Mouse (Mus musculus) right cerebral cortex, postnatal 25 days (tissue): ENCODE results near the gene Slc44a1.
A peak's percentile ranks its signal among the peaks of the same experiment; 100 is the strongest.

Experiments
- DNase-seq: peaks from one replicate; pipeline ENCODE4 v3.0.0; 2022

Gene Slc44a1

GRCm38 (mm10) chr4:53440010-53440815 lies at the start of gene Slc44a1:
Gene Slc44a1, plus strand, starts transcription at chr4:53440413.
- peak; percentile 87 for DNase-seq

DNA sequence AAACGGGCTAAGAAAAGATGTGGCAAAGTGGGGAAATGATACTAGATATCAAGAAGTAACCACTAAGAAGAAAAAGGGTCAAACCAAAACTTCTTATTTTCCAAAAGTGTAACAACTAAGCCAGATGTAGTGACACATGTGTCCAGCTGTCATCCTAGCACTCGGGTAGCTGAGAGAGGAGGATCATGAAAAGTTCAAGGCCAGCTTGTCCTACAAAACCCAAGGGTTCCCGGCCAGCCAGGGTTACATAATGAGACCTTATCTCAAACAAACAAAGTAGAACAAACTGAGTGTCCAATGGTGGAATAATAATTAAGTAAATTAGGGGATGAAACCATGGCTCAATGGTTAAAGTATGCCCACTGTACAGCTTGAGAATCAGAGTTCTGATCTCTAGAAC lies 45.2 kb upstream of the Slc44a1 start:
- DNase-seq = no peak

GRCm38 (mm10) chr4:53396623-53397192 lies 43.5 kb upstream of the Slc44a1 start:
- DNase-seq = no peak

GRCm38 (mm10) chr4:53397280-53398117 lies 42.7 kb upstream of the Slc44a1 start:
- no peak for DNase-seq

DNA sequence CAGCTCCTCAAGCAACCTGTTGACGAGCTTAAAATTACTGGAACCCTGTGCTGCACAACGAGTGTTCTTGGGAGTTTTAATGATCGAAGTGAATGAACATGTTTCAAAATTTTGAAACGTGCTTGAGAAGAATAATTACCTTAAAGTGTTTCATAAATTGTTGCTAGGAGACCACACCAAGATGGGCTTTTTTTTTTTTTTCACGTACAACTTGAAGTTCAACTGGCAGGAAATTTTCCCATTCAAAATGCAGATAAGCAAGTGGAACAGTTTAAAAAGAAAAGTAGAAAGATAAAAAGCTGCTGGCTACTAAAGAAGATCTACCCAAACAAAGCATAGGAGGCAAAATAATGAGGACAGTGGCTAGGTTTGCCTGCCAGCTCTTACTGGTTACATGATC lies 41.7 kb upstream of the Slc44a1 start:
- no peak for DNase-seq

- DNase-seq = no peak
These were observed 40.8 kb upstream of the Slc44a1 start for GRCm38 (mm10) chr4:53399428-53399827.

DNA sequence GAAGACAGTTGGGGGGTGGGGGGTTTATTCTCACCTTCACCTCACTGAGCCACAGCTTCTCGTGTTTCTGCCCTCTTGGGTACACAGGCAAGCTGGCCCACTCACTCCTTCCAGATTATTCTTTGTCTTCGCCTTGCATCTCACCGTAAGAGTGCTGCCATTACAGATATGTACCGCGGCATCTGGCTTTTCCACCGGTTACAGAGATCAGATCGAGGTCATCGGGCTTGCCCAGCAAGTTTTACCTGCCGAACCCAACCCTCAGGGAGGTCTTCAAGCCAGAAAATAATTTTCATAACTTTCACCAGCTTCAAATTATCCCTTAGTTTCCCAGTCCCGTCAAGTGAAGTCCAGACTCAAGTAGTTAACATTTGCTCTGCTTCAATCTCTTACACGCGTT lies 36.8 kb upstream of the Slc44a1 start:
- no peak for DNase-seq

GRCm38 (mm10) chr4:53404431-53404925 lies 35.7 kb upstream of the Slc44a1 start:
- no peak for DNase-seq

GRCm38 (mm10) chr4:53406866-53407265 lies 33.3 kb upstream of the Slc44a1 start:
- no peak for DNase-seq

DNA sequence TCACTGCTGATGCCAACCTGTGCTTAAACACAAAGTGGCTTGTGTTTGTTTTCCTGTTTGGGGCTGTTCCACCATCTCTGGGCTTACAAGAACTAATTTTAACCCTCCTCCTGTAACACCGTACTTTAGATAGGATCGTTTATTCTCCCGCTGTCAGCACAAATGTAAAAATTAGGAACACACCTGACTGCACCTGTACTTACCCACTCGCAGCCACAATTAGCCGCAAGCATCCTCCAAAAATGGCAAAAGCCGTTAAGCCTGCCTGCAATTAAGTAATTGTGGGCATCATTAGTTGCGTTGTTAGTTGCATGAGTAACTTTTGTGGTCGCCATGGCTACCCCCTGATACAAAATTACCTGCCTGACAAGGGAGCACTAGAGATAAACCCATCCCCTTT lies 31.4 kb upstream of the Slc44a1 start:
- no peak for DNase-seq

- no peak for DNase-seq
These were observed 30.6 kb upstream of the Slc44a1 start for GRCm38 (mm10) chr4:53409526-53410085.

DNA sequence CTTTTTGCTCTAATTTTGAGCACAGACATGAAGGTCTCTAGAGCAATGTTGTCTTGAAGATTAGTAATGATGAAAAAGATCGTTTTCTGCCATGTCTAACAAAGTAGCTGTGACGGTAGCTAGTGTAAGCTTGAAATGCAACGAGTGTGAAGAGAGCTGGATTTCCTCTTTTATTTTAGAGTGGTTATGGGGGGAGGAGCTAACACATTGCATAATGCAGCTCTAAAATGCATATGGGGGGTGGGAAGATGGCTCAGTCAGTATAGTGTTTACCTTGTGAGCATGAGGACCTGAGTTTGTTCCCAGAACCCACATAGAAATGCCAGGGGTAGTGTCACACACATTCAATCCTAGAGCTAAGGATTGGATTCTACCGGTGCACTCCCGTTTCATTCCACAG lies 29.5 kb upstream of the Slc44a1 start:
- no peak for DNase-seq

DNA sequence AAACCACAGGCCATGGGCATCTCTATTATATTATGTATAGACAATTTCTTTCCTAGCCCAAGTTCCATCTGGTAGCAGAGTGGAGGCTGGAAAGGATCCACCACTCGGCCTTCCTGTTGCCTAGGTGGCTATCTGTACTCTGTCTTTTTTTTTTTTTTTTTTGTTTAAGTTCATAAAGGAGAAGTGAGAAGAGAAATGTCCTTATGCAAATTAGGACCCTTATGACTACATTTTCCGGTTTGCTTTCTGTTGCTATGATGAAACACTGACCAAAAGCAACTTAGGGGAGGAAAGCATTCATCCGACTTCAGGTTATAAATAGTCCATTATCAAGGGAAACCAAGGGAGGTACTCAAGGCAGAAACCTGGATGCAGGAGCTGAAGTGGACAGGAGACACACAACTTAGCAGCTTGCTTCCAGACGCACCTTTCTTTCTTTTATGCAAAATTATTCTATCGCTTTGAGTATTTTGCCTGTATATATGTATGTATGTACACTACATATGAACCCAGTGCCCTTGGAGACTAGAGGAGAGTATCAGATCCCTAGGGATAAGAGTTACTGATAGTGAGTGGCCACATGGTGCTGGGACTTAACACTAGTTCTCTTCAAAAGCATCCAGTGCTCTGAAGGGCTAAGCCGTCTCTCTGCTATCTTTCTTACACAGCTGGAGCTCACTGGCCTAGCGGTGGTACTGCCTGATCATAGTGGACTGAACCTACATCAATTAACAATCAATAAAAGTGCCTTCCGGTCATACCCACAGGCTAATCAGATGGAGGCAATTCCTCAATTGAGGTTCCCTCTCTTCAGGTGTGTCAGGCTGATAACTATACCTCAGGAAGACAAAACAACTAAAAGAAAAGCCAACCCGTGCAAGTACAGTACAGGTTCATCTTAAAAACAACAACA lies 28.0 kb upstream of the Slc44a1 start:
- no peak for DNase-seq

GRCm38 (mm10) chr4:53412991-53413390 lies 27.2 kb upstream of the Slc44a1 start:
- DNase-seq = no peak

DNA sequence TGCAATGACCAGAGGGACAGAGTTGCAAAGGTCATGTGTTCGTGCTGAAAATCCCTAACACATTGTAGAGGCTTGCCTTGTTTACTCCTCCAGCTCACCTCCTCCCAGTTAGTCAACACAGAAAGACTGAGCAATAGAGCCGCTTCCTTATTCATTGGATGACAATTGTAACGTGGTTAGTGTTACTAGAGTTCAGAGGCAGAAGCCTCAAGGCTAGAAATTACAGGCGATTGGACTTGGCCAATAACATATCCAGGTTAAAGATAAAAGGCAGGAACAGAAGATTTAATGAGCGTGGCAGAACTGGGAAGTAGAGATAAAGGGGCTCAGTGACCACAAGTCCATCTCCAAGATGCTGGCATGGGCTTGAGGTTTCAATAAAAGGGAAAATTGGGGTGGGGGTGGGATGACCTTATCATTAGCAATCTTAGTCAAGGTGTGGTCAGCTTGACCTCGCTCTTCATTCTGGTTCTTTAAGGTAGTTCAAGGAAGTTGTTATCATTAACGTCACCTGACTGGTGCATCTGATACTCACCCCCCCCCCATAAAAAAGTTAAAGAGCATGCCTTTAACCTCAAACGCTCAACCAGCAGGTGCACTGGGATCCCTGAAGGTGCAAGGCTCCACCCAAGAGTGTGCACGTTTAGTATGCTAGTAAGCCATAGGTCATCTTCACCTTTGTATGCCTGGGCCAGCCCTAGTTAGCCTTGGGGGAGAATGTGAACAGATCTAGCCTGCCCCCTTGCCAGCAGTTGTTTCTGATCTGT lies 26.0 kb upstream of the Slc44a1 start:
- DNase-seq = no peak

DNA sequence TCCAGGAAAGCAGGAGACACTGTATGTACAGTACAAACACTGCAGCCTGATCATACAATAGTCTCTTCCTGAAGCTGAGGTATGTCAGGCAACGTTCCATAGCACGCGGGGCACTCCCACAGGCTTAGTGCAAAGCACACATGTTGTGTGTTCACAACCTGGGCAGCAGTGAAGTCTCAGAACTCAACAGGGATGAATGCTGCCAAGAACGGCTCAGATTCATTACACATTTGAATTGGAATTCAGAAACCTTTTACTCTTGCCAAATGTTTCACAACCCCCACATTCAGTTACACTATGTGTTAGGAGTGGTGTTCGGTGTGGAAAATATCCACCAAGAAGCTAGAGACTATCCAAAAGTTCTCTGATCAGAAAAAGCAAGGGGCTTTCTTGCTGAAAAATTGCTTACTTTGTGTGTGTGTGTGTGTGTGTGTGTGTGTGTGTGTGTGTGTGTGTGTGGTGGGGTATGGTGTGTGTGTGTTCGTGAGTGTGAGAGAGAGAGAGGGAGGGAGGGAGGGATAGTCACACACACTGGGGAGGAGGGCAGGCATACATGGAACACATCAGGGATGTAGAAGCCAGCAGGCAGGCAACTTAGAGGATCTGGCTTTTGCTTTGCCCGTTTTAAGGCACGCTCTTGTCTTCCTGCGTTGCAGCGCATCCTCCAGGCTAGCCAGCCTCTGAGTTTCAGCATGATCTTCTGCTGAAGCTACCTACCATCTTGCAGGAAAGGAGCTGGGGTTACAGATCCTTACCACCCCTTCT lies 24.2 kb upstream of the Slc44a1 start:
- peak; percentile 29 for DNase-seq

DNA sequence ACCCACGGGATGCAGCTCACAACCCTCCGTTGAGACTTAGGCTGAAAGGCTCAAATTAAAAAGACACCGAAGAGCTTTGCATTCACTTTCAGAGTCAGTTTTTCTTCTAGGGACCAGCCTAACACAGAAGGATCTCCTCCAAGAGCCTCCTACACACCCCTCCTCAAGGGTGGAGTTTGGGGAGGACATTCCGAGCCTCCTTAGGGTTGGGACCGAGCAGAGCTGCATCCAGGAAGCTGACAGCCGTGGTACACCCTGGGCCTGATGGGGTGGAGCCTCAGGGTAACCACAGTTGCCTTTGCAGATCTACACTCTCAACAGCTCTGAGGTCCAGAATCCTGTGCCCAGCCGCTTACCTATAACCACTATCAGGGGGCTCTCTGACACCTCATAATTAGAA lies 23.3 kb upstream of the Slc44a1 start:
- no peak for DNase-seq

DNA sequence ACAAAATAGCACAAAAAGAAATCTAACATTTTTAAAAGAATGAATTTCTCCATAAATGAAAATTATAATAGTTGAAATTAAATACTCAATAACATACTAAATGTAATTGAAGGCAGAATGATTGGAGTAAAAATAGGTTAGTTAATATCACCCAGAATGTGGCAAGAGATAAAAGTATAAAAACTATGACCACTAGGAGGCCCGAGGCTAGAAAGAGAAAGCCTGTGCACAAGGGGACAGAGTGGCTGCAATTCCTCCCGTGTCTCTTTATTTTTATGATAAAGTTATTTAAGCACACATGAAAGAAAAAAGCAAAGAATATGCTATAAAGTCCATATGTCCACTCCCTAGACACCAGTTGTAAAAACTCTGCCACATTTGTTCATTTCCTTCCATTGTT lies 17.4 kb upstream of the Slc44a1 start:
- DNase-seq = no peak

- DNase-seq = no peak
These were observed 13.1 kb upstream of the Slc44a1 start for GRCm38 (mm10) chr4:53427120-53427519.

DNA sequence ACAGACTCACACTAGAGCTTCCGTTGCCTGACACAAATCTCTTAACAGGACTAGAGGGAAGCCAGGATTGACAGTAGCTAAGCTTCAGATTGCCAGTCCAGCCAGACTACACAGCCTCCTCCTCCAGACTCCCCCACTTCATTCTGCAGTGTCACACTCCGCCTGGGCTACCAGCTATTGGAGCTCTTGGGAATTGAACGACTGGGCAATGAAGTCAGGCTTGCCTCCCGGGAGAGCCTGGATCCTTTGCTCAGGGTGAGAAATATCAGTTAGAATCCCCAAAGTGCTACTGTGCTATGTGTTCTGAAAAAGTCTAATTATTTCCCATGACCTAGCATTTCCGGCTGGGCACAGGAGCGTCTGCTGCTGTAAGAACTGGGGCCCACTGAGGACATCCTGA lies 9.7 kb upstream of the Slc44a1 start:
- no peak for DNase-seq
